Mouse (Mus musculus) adrenal gland, adult 8-10 months (tissue): ENCODE measurements around the gene Tenm1. TPM values are rescaled to one million over a fixed set of nuclear protein-coding genes. Genes with fewer than 3 reads are reported as not detected.

Experiments used
- DNase-seq: peaks from one replicate; pipeline ENCODE4 v3.0.0; 2022
- total RNA-seq, 4 experiments: library from RNA; stranded (reverse); gene quantifications; 2 replicates each; pipeline ENCODE4 v1.2.4; 2022

Tenm1 gene
- 1 to 10 TPM in 3 of 4 experiments, under 1 TPM in 1; 0.87 to 1.9 (median 1.3) TPM for total RNA-seq

DNA sequence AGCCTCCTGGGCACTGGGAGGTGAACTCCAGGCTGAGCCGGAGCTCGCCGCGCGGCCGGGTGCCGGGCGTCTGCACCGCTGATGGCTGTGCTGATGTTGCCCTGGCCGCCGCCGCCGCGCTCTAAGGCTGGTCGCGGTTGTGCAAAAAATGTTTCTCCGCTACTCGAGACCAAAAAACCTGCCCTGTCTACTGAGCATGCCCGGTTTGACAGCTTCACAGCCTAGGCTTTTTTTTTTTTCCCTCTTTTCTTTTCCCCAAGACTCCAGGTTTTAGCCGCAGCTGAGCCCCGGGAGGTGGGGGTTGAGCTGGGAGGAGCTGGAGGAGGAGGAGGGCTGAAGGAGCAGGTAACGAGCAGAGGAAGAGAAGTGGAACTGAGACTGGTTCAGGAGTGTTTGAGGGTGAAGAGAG, at the start of gene Tenm1:
TSS of gene Tenm1 (minus strand) at position 272 of the 409 bp plus-strand sequence.
- DNase-seq: no peak

DNA sequence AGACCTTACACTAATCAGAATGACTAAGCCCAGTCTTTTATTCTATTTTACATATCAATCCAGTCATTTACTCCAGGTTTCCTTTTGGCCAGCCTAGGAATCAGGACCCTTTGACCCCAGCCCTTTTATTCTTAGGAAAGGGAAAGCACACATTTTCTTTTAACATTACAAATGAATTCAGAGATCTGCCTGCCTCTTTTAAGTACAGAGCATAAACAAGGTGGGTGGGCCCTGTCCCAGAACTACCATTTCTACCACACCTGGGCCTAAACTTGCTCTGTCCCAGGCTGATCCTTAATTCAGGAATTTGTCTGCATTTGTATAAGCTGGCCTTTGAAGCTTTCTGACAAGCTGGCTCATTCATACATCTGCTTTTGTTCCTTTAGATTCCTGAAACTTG, 38.4 kb upstream of the Tenm1 start:
- no peak for DNase-seq

DNA sequence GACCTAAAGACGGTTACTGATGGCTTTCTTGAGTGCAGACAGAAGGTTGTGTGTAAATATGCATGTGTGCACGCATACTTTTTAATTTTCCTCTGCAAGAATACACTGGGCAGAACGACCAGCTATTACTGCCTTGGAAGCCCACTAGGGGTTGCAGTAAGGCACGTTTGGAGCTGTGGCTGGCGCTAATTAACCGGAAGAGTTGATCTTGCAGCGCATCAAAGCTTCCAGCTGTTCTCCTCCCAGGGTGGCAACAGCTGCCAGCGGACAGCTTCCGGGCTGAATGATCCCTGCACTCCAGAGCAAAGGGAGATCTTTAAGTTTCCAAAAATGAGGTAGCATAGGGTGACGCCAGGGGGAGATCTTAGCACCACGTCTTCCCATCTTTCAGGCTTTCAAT, 1.7 kb upstream of the Tenm1 start:
- DNase-seq: no peak

DNA sequence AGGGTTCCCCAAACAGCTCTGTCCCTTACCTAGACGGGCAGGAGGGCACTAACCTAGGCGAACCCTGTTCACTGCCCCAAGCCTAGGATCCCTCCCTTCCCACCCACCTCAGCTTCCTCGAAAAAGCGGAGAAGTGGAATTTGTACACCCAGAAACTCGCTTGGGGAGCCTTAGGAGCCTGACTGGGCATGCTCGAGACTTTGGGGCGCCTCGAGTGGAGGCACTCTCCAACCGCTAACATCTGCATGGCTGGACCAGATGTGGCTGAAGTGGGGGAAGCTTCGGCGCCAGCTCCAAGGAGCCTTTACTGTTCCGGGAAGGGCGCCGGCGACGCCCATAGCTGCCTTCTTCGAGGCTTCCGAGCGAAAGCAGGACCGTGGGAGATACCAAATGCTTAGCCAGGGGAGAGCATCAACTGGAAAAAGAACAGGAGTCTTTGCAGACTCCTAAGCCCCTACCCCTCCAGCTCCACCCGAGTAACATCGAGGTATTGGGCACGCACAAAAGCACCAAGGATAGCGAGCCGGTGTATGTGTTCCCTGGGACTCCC, 1.1 kb upstream of the Tenm1 start:
- no peak for DNase-seq

DNA sequence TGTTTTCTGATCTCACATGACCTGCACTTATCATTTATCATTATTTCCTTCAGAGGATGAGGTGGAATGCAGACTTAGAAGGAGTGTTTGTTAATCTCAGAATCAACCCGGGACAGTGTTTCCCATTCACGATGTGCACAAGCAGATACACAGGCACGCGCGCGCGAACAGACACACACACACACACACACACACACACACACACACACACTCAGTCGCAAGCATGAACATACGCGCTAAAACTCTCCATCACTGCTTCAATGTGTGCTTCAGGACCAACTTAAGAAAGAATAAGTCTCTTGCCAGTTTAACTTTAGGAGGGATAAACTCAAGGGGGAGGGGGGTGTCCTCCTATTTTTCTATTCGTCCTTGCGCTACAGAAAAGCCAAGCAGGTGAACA, 411 bp upstream of the Tenm1 start:
- DNase-seq: no peak

DNA sequence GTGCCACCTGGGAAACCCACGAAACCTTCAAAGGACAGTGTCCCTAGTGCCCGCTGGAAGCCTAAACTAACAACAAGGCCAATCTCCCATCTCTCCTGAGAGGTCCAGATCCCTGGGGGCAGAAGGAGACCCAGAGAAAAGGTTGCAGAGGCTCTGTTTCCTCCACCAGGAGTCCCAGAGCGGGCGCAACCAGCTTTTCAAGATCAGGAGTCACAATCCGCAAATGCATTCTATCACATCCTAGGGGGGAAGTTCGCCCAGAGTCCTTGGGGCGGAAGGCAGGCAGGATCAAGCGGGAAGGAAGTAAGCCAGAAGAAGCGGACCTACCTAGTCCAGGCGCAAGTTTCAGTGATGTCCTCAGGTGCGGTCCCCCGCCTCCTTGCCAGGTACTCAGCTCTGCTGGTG, 963 bp downstream of the Tenm1 start:
- no peak for DNase-seq

DNA sequence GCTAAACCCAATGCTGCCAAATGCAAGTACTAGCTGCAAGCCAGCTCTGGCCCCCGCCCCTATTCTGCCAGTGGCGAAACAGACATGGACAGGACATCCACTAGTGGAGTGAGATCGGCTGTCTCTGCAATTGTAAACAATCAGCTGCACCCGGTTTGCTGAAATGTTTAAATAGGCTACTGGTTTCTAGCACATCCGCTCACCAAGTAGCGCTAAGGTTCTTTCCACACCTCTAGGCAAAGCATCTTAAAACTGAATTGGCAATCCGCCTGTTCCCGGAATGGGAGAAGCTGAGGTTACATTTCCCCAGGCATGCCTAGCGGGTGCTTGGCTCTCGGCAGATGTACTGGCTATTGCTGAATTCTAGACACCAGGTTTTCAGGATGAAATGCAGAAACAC, 1.8 kb downstream of the Tenm1 start:
- no peak for DNase-seq

DNA sequence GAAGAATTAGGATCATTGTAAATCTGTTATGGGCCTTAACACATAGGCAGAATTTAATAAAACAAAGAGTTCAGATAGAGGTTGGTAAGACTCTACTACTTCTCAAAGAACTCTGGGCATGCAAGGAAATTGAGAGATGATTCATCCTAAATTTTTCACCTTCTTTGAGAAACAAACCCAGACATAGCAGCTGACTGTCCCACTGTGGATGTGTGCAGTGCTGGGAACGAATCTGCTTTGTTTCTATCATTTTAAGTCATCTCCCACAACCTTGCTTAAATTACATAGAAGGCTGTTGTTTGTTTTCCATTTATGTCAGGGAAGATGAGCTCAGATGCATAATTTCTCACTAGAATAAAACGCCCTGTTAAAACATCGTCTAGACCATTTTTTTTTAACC, 31.0 kb downstream of the Tenm1 start:
- DNase-seq: no peak

DNA sequence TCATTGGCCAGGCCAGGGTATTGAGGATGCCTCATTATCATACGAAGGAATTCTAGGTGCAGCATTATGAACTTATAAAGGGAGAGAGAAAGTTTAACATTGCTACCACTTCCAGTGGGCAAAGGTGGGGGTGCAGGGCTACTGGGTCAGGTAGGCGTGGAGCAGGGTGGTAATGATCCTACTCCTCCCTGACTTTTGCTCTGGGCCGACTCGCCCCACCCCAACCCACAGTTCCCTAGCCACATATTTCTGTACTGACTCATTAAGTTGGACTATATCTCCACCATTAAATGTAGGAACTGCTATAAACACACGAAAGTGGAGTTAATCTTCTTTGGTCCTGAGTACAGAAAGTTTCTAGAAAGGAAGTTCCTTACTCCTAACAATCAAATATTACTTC, 40.8 kb downstream of the Tenm1 start:
- DNase-seq: no peak

DNA sequence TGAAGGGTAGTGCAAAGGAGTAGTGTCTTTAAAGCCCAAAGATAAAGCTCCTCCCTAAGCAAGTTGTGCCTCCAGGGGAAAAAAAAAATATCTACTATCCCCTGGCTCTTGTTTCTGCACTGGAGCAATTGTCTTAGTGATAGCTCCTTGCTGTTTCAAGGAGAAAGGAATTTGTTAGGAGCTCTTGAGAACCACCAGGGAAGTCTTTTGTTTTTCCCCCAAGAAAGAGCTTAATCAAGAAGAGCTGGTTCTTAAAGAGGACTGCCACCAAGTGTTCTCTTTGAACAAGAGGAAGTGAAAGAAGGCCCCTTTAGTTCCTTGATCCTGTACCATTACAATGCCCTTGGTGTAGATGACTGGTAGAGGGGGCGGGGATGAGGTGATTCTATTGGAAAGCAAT, 56.4 kb downstream of the Tenm1 start:
- no peak for DNase-seq

DNA sequence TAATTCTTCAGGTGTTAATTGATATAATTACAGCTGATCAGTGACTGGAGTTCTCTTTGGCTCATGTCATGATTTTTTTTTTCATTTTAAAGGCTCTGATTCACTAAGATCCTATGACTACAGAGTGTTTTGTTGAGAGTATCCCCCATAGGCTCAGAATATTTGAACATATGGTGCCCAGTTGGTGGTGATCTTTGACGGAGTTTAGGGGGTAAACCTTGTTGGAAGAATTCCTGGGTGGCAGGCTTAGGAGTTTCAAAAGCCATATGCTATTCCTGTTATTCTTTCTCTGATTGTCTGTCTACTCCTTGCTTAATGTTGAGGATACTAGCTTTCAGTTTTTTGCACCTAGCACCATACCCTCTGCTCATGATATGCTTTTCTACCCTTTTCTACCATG, 109.6 kb downstream of the Tenm1 start:
- DNase-seq: no peak

DNA sequence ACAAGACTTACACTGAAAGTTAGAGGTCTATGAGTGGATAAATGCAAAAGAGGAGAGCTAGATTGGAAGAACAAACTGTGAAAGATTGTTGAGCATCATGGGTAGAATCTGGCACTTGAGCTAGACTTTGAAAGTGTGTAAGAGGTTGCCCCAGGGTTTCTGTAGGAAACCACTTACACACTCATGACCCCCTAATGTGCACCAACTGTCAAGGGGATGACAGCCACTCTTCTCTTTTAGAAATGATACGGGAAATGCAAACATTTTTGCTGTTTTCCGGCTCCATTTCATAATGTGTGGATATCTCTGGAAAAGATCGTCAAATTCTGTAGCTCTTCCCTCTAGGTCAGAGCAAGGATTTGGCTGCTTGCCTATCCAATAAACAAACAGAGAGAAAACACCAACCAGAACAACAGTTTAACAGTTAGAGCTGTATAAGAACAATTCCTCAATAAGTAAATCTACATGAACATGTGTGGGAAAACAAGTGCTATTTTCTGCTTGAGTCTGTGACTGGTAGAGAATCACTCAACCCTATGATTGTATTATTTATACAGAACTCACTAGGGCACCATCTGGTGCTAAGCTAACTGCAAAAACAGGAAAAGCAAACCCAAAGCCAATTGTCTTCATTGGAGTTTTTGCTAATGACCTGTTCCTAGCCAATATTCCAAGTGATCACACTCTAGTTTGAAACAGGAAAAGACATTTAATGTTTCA, 111.0 kb downstream of the Tenm1 start:
- DNase-seq: no peak

DNA sequence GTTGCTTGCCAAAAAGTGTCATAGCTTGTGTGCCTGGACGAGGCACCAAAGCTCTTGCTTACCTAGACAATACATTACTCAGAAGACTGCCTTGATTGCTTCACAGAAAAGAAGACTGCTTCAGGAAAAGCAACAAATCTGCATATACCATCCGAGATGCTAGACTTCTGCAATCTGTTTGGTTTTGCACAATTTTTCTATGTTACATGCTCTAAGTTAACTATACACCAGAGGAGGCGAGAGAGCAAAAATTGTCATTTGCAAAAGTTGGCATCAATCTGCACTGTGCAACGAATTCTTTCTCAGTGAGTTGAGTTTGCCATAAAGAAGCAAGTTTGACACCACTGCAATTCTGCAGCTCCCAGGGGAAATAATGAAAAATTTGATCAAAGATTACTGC, 193.1 kb downstream of the Tenm1 start:
- no peak for DNase-seq

DNA sequence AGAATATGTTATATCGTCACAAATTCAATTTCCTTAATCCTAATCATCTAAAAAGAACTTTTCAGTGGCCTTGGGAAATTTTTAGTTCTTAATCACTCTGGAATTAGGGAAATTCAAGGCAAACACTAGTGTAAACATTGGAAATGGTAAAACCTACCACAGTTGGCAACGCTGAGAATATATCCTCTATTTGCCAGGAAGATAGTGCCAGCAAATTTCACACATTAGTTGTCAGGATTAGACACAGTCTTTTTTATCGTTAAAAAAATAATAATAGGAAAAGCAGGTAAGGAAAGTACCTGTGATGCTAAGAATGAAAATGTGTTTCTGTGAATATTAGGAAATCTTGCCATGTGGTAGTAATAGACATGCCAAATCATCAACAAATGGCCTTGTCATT, 223.9 kb downstream of the Tenm1 start:
- DNase-seq: no peak

DNA sequence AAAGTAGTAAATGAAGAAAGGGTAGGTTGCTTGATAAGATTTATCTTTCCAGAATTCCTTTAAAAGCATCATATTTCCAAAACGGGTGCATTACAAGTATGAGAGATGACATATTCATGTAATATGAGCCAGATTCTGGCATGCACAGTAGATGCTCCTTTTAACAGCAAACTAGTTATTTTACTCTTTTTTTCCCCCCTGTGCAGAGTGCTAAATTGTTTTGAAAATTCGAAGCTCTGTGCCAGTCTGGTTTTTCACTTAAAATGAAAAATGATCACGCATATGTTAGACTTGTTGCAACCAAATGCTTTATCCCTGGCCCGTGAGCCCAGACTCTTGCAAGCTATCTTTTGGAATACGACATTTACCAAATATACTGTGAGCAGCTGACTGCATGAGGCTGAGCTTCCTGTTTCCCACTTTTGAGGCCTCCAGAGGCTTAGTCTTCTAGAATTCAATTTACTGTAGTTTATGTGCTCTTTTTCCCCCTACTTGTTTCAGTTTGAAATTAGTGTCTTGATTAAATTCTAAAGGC, 226.6 kb downstream of the Tenm1 start:
- no peak for DNase-seq

DNA sequence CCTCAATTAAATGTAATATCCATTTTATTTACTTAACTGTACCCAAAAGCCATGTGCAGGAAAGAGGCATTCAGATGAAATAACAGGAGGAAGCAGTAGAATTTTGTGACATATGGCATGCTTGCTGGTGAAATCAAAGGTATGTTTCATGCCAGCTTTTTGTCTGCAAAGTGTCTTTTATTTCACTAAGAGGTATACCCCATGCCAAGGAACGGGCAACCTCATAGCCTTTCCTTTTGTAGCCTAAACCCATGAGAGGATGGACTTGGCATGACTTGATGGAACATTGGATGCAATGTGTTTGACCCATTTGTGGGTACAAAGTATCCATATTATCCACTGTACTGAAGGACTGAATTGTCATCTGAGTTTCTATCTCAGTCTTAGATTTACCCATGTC, 246.0 kb downstream of the Tenm1 start:
- DNase-seq: no peak

DNA sequence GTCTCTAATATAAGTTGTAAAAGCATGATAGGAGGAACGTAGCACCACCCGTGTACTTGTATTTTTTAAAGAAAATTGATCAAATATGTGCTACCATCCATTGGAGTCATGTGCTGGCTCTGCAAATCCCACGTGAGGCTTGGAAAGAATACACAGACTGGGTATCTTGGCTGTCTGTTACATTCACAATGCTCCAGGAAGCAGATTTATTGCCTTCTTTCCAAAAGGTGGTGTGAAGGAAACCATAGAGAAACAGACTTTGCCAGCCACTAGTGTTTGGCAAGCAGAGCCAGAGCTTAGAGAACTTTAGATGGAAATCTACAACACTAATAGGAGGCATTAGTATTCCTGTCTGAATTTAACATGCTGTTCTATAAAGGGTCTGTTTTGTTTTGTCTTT, 277.4 kb downstream of the Tenm1 start:
- DNase-seq: no peak

DNA sequence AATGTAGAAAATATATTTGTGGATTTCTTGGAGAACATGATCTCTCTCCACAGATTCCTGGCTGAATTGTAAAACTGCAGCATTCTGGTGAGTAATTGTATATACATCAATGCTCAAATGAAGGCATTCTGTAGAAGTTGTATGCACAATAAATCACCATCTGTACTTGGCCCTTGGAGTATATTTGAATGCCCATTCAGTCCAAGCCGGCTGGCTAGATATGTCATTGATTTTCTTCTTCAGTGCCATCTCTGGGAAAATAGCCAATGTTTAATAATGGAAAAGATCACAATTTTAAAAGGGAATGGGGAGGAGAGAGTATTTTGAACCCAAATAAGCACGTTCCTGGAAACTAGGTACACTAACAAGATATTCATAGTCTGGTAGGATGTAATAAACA, 299.2 kb downstream of the Tenm1 start:
- DNase-seq: no peak

DNA sequence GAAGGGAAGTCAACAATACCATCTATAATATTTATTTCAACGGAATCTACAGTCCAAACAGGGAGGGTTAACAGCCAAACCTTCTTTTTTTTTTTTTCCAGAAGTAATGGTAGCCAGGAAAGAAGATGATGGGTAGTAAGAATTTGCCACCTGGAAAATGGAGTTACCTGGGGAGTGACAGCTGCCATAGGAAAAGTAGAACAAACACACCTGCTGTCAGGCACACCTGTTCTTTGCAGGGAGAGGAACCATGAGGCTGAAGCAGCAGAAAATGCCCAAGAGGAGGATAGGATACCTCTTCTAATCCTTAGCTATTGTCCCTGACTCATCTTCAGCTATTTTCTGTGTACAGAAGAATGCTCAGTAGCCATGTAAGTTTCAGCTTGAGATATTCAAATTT, 306.4 kb downstream of the Tenm1 start:
- no peak for DNase-seq

DNA sequence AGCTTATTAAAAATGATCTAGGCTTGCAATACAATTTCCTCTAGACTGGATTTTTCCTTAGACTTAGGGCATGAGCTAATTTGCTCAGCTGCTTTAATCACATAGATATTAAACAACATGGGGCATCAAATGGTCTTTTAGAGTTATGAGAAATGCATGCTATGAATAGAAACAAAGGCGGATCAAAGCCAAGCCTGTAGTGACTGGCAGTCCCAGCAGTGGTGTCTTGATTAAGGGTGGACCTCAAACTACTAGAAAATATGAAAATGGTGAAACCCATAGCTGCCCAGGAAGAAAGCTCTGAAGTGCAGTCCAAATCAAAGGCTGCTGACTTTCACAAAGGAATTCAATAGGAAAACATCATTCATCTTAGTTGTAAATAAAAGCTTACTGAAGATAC, 306.9 kb downstream of the Tenm1 start:
- DNase-seq: no peak

DNA sequence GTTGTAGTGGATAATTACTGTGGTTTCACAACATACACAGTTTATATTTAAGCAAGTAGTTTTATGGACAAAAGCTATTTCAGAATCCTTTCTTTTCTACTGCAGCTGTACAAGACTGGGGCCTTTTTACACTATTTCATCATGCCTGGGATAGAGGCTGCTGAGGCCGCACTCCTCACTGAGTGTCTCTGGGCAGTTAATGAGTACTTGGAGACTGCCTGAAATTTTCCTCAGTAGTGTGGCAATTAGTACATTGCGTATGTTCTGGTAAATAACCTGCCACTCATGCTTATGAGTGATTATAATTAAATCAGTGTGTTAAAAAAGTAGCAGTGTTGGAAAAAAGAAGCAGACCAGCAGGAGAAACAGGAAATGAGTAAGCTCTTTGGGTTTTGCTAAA, 442.8 kb downstream of the Tenm1 start:
- no peak for DNase-seq

DNA sequence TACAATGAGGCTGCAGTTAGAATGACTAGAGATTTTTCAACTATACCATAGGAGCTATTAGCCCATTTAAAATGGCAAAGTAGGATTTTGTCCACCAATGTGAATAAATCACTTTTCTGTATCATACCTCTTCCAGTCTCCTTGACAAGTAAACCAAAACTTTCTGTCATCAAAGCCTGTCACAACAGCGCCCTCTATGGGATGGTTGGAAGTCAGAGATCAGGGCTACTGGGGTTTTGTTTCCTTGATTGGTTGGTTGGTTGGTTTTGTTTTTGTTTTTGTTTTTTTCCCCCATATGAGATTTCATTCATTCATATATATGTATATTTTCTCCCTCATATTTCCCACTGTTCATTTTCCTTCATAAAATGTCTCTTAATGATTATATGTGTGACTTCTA, 455.4 kb downstream of the Tenm1 start:
- DNase-seq: no peak

DNA sequence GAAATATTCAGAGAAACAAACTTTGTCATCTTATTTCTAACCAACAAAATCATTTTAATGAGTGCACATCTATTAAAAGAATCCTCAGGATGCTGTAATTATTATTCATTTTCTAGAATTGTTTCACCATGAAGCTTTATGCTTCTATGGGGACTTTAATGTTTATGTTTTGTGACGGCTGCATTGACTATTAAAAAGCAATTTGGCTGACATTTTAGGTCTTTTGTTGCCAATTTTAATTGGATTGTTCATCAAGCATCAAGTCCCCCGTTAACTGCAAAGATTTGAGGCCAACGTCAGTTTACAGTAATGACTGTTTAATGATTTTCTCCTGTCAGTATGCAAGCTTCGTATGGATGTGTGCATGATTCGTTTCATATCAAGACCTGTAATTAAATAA, 461.3 kb downstream of the Tenm1 start:
- DNase-seq: no peak

DNA sequence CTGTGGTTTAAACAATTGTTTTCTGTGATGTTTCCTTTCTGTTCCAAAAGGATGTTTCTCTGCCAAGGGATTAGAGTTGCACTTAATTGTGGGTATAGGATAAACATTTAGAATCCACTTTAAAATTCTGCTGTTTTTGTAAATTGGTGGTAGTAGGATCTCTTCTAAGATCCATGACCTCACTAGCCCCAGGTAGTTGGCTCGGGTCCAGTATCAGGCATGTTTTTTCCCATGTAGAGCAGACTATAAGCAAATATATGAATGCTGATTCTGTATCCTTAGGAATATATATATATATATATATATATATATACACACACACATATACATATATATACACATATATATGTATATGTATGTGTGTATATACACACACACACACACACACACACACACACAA, 567.2 kb downstream of the Tenm1 start:
- DNase-seq: no peak

DNA sequence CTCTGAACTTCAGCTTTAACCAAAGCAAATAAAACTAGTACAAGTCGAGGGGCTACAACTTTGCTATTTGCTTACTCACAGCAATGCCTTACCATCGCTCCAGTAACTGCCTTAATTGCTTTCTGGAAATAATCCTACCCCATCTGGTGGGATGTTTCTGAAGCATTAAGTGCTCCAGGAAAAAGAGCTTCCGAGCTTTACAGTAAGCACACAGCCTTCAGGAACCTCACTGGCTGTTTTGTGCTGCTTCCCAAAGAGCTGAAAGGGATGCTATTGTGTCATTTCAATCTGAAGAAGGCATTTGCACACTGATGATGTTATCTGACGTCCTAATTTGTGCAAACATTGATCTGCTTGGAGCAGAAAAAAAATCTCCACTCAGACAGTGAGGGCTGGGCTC, 647.4 kb downstream of the Tenm1 start:
- no peak for DNase-seq
